Mouse (Mus musculus) kidney, embryonic 16.5 days (tissue): Measurements from ENCODE around the gene Isca2. TPM values are rescaled to one million over a fixed set of nuclear protein-coding genes. Genes with fewer than 3 reads are reported as not detected.

Source experiments
- ATAC-seq: fragments of 200-750 bp; cut with Nextera tagmentation; 2 replicates; pipeline ENCODE4 v1.8.0; 2017; ENCODE audit warnings: moderate TSS enrichment; ENCODE audit not compliant: low FRiP score, low TSS enrichment
- H3K27ac ChIP-seq: fragments of 300-500 bp; sonication (generic); 2 replicates; pipeline ENCODE4 v1.5.1; 2014; ENCODE audit warnings: low read length
- H3K27me3 ChIP-seq: fragments of 300-500 bp; sonication (generic); 2 replicates; pipeline ENCODE4 v1.6.1; 2014; ENCODE audit warnings: low read length, control low read depth, mixed read lengths; ENCODE audit not compliant: insufficient read depth
- H3K36me3 ChIP-seq: fragments of 300-500 bp; sonication (generic); 2 replicates; pipeline ENCODE4 v1.6.1; 2014; ENCODE audit warnings: low read length, control low read depth, mixed read lengths; ENCODE audit not compliant: insufficient read depth
- H3K4me1 ChIP-seq: fragments of 300-500 bp; sonication (generic); 2 replicates; pipeline ENCODE4 v1.6.1; 2014; ENCODE audit warnings: low read length, control low read depth, mixed read lengths; ENCODE audit not compliant: insufficient read depth
- H3K4me2 ChIP-seq: fragments of 300-500 bp; sonication (generic); replicated peaks from 2 replicates; pipeline ENCODE4 v1.6.1; 2014; ENCODE audit warnings: low read depth, low read length
- H3K4me3 ChIP-seq: fragments of 300-500 bp; sonication (generic); 2 replicates; pipeline ENCODE4 v1.5.1; 2014; ENCODE audit warnings: mild to moderate bottlenecking, low read length
- H3K9ac ChIP-seq: fragments of 300-500 bp; sonication (generic); replicated peaks from 2 replicates; pipeline ENCODE4 v1.6.1; 2014; ENCODE audit warnings: low read length
- H3K9me3 ChIP-seq: fragments of 300-500 bp; sonication (generic); 2 replicates; pipeline ENCODE4 v1.6.1; 2016; ENCODE audit warnings: low read length, control low read depth
- WGBS: fragments of 180-500 bp; shearing (Covaris S2); extraction: QIAGEN DNeasy Blood & Tissue Kit; methylation state at CpG from one replicate; pipeline ENCODE4 v1.1.7; 2014; 5-methylcytosine and 5-hydroxymethylcytosine counted together
- polyA plus RNA-seq: library from polyadenylated mRNA; unstranded; fragments of >200 nt; fragmentation: Nextera tagmentation; extraction: Ambion mirVana; gene quantifications from 2 replicates; pipeline ENCODE4 v1.2.1, GENCODE M21; 2015

Gene Isca2
- polyA plus RNA-seq, 1 experiment from 2014 or later = 148 TPM

DNA sequence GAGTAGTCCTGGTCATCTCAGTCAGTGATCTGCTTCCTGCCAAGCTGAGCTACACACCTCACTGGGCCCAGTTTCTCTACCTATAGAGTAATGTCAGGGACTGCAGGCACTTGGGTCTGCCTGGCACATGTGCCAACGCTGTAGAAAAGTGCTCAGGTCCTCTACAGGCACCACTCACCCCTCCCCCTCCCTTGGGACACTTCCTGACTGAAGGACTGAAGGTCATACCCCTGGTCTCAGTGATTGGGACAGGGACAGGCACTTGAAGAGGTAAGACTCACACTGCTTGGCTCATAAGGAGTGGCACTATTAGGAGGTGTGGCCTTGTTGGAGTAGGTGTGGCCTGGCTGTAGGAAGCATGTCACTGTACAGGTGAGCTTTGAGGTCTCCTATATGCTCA, 37.8 kb downstream of the Isca2 start:
- no peak overlapping the region for H3K27ac ChIP-seq
- no peaks in the 10 kb centered on the region for H3K36me3 ChIP-seq
- ATAC-seq = 0 out of 2 replicates have a peak, but pooled peaks have one; percentile 8
- H3K9me3 ChIP-seq = no peaks in the 10 kb centered on the region
- H3K4me3 ChIP-seq = no peak overlapping the region
- no peak overlapping the region for H3K4me2 ChIP-seq
- H3K27me3 ChIP-seq = no peaks in the 10 kb centered on the region; the same call in 1 of the 2 replicates
- 74% methylated on average over 1 of the region's 1 CpGs for WGBS
- H3K9ac ChIP-seq = no peak overlapping the region
- peaks cover 10% of the 10 kb centered on the region for H3K4me1 ChIP-seq

DNA sequence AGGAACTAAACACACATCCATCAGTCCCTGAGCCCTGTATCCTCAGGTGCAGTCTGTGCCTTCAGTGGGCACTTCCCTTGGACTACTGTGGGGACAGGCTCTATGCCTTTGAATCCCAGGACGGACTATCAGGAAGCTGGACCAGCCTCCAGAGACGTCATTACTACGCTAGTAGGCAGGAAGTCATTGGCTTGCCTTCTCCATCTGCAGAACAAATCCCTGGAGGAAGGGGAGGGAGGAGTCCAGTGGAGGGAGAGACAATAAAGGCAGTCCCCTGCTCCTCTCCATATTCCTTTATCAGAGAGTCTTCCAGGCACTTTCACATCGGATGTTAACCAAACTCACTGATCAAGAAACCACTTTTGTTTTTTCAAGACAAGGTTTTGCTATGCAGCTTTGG, 38.5 kb downstream of the Isca2 start:
- WGBS = 59% methylated on average over 4 of the region's 4 CpGs

GRCm38 (mm10) chr12:84812004-84812403, 39.0 kb downstream of the Isca2 start:
- no peaks in the 10 kb centered on the region for H3K27me3 ChIP-seq
- 59% methylated on average over 3 of the region's 3 CpGs for WGBS
- H3K36me3 ChIP-seq = no peaks in the 10 kb centered on the region
- no peak overlapping the region for H3K4me2 ChIP-seq
- H3K27ac ChIP-seq = no peak overlapping the region
- no peak overlapping the region for H3K9ac ChIP-seq
- H3K9me3 ChIP-seq = no peaks in the 10 kb centered on the region
- no peaks in the 10 kb centered on the region for H3K4me1 ChIP-seq
- no peak overlapping the region for H3K4me3 ChIP-seq
- no peak for ATAC-seq

More for the DNA sequence above, 38.5 kb downstream of the Isca2 start:
- Histone ChIP-seq H3K36me3 (no peaks in the 10 kb centered on the region), H3K9ac (no peak overlapping the region), H3K27ac (no peak overlapping the region), H3K27me3 (no peaks in the 10 kb centered on the region), H3K4me3 (no peak overlapping the region), H3K4me1 (peaks cover 3% of the 10 kb centered on the region), H3K4me2 (no peak overlapping the region), H3K9me3 (no peaks in the 10 kb centered on the region)
- no peak for ATAC-seq

- no peak for ATAC-seq
- Histone ChIP-seq H3K4me2 (no peak overlapping the region), H3K9me3 (no peaks in the 10 kb centered on the region), H3K27ac (no peak overlapping the region), H3K4me1 (no peaks in the 10 kb centered on the region), H3K27me3 (no peaks in the 10 kb centered on the region), H3K4me3 (no peak overlapping the region), H3K9ac (no peak overlapping the region), H3K36me3 (no peaks in the 10 kb centered on the region)
- WGBS = 48% methylated on average over 7 of the region's 7 CpGs
These were observed 40.7 kb downstream of the Isca2 start for GRCm38 (mm10) chr12:84813773-84814172.

DNA sequence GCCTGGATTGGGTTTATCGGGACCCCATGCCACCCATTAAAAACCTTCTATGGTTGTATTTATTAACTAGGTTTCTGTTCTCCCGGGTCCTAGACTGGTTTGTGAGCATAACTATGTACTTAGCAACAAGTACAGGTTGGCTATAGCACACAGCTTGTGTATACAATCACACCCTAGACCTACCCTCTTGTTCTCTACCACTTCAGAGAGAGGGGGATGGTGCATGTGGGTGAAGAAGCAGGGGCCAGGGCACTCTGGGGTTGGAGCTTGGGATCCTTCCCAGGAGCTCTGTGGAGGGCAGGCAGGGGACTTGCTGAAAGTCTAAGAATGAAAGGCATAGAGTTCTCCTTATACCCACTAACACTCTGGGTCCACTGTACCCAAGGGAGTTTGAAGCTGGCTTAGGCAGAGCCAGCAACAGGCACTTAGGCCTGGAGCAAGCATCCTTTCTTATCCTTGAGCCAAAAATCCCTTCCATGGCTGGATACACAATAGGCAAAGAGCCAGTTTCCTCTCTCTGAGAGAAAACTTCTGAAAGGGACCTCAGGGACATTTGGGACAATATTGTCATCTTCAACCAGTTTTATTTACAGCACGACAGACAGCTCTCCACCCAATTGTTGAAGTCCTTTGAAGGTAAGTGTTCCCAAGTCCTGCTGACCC, 41.7 kb downstream of the Isca2 start:
- 70% methylated on average over 3 of the region's 3 CpGs for WGBS
- Histone ChIP-seq H3K4me1 (no peaks in the 10 kb centered on the region), H3K9me3 (no peaks in the 10 kb centered on the region), H3K36me3 (no peaks in the 10 kb centered on the region), H3K27ac (no peak overlapping the region), H3K27me3 (no peaks in the 10 kb centered on the region), H3K4me2 (no peak overlapping the region), H3K4me3 (no peak overlapping the region), H3K9ac (no peak overlapping the region)
- ATAC-seq = no peak

- H3K27me3 ChIP-seq = no peaks in the 10 kb centered on the region
- 69% methylated on average over 4 of the region's 4 CpGs for WGBS
- H3K36me3 ChIP-seq = no peaks in the 10 kb centered on the region
- H3K27ac ChIP-seq = no peak overlapping the region
- no peak for ATAC-seq
- H3K4me1 ChIP-seq = no peaks in the 10 kb centered on the region
- H3K4me2 ChIP-seq = no peak overlapping the region
- no peaks in the 10 kb centered on the region for H3K9me3 ChIP-seq
- H3K9ac ChIP-seq = no peak overlapping the region
- no peak overlapping the region for H3K4me3 ChIP-seq
These were observed 45.4 kb downstream of the Isca2 start for GRCm38 (mm10) chr12:84818496-84818895.

GRCm38 (mm10) chr12:84819236-84820168, 46.5 kb downstream of the Isca2 start:
- ATAC-seq = no peak
- Histone ChIP-seq H3K27me3 (no peaks in the 10 kb centered on the region), H3K36me3 (no peaks in the 10 kb centered on the region), H3K9me3 (no peaks in the 10 kb centered on the region), H3K27ac (no peak overlapping the region), H3K4me1 (no peaks in the 10 kb centered on the region), H3K4me2 (no peak overlapping the region), H3K4me3 (no peak overlapping the region), H3K9ac (no peak overlapping the region)
- 87% methylated on average over 13 of the region's 13 CpGs for WGBS

- ATAC-seq = no peak
- no peak overlapping the region for H3K4me3 ChIP-seq
- WGBS = 80% methylated on average over 7 of the region's 7 CpGs
- no peak overlapping the region for H3K4me2 ChIP-seq
- H3K9me3 ChIP-seq = no peaks in the 10 kb centered on the region
- no peak overlapping the region for H3K27ac ChIP-seq
- H3K9ac ChIP-seq = no peak overlapping the region
- no peaks in the 10 kb centered on the region for H3K36me3 ChIP-seq
- H3K4me1 ChIP-seq = no peaks in the 10 kb centered on the region
- no peaks in the 10 kb centered on the region for H3K27me3 ChIP-seq
These were observed 50.5 kb downstream of the Isca2 start for GRCm38 (mm10) chr12:84823601-84824000.

DNA sequence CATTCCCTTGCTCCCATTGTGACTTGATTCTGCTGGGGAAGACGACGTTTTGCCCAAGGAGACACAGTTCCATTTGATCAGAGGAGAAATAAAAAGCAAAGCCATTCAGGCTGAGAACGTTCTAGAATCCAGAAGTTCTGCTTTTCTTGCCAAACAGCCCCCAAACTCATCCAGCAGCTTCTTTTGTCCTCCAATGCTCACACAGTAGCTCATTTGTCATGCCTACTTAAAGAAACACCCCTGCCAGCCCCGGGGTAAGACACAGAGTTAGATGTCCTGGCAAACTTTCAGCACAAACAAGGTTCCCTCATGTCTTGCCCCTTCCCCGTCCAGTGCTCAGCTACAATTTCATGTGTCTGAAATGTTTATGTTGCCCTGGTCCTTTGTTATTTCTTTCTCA, 51.2 kb downstream of the Isca2 start:
- H3K9me3 ChIP-seq = no peaks in the 10 kb centered on the region
- no peaks in the 10 kb centered on the region for H3K4me1 ChIP-seq
- WGBS = 59% methylated on average over 5 of the region's 5 CpGs
- no peak overlapping the region for H3K4me3 ChIP-seq
- H3K4me2 ChIP-seq = no peak overlapping the region
- no peak overlapping the region for H3K27ac ChIP-seq
- H3K27me3 ChIP-seq = no peaks in the 10 kb centered on the region
- no peak overlapping the region for H3K9ac ChIP-seq
- no peak for ATAC-seq
- H3K36me3 ChIP-seq = no peaks in the 10 kb centered on the region
